Mouse (Mus musculus) embryonic fibroblast, embryonic 13.5 days (primary cell): ENCODE results near the gene Arl5c. TPM values are rescaled to one million over a fixed set of nuclear protein-coding genes. Genes with fewer than 3 reads are reported as not detected.

Source experiments
- H3K27ac ChIP-seq: 2 replicates; pipeline ENCODE4 v1.5.1; 2012; ENCODE audit warnings: low read length, control low read depth, inconsistent platforms; ENCODE audit not compliant: insufficient read depth
- H3K4me1 ChIP-seq: 2 replicates; pipeline ENCODE4 v1.6.1; 2011; ENCODE audit warnings: low read length; ENCODE audit not compliant: control insufficient read depth, insufficient read depth
- H3K4me3 ChIP-seq: 2 replicates; pipeline ENCODE4 v1.5.1; 2011; ENCODE audit warnings: mild to moderate bottlenecking, control low read depth, low read length; ENCODE audit not compliant: insufficient read depth
- CTCF ChIP-seq: IDR thresholded peaks from 2 replicates; pipeline ENCODE4 v1.5.1; 2011; ENCODE audit warnings: mild to moderate bottlenecking, control low read depth, low read length, moderate library complexity, borderline replicate concordance; ENCODE audit not compliant: insufficient read depth
- POLR2A ChIP-seq: IDR thresholded peaks from 2 replicates; pipeline ENCODE4 v1.6.1; 2011; ENCODE audit warnings: low read depth, mild to moderate bottlenecking, control low read depth, low read length, moderate library complexity
- polyA plus RNA-seq: library from polyadenylated mRNA; stranded (reverse); fragments of >200 nt; gene quantifications from 2 replicates; pipeline ENCODE4 v1.2.4, GENCODE M21; 2011; ENCODE audit warnings: low read depth; ENCODE audit not compliant: missing spikeins, insufficient read length

Gene Arl5c
- polyA plus RNA-seq, 1 experiment = 2.2 TPM

DNA sequence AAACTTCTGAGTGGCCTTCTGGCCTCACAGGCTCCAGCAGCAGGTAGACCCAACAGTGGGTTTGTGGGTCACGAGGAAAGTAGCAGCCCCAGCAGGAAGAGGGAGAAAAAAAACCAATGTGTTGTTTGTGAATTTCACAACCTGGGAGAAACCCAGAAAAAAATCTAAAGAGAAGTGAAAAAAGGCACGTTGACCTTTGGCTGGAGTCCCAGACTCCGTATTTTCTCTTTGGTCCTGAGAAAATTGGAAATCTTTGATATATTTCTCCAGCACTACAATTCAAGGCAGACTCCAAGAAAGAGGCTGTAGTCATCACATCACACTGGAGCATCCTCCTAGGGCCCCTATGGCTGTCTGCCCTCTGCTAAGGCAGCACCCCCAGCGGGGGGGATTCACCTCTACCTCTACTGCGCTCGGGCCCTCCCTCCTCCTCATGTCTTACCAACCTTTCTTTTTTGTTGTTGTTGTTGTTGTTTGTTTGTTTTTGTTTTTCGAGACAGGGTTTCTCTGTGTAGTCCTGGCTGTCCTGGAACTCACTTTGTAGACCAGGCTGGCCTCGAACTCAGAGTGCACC lies 1.5 kb upstream of the Arl5c start:
- TF ChIP-seq POLR2A (no peak), CTCF (no peak)

GRCm38 (mm10) chr11:97996691-97997090 lies 710 bp upstream of the Arl5c start:
- no peaks in the 10 kb centered on the region for H3K4me1 ChIP-seq
- H3K27ac ChIP-seq = no peak overlapping the region
- H3K4me3 ChIP-seq = no peak overlapping the region
- TF ChIP-seq POLR2A = no peak
- TF ChIP-seq CTCF = no peak

More for the DNA sequence above, 1.5 kb upstream of the Arl5c start:
- Histone ChIP-seq H3K4me3 (no peak overlapping the region), H3K27ac (no peak overlapping the region), H3K4me1 (no peaks in the 10 kb centered on the region)

DNA sequence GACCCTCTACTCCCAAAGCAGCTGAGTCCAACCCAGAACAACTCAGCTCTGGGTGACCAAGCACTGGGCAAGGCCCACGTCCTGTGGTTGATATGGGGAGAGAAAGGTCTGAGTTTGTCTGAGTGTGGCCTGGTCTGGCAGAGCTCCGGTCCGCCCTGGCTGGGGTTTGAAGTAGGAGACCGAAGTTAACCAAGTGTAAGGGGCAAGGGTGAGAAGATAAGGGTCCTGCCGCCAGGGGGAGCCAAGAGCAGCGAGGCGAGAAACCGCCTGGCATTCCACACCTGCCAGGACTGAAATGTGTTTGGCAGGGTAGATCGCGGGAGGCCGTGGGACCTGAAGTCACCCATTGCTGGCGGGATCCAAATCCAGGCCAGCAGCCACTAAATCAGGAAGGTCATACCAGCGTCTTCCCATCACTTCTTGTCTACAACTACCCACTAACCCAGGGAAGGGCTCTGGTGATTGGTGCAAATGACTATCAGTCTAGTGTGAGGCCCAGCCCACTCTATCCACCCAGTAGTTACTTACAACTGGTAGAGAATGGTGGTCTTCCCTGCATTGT lies 1.4 kb downstream of the Arl5c start:
- Histone ChIP-seq H3K4me1 (peaks cover 3% of the 10 kb centered on the region; the same call in 1 of the 2 replicates), H3K4me3 (peak overlapping the region; percentile 45; the same call in 1 of the 2 replicates), H3K27ac (no peak overlapping the region)
- no peak for TF ChIP-seq POLR2A
- TF ChIP-seq CTCF = peak; percentile 53; the same call in 1 of the 2 replicates

DNA sequence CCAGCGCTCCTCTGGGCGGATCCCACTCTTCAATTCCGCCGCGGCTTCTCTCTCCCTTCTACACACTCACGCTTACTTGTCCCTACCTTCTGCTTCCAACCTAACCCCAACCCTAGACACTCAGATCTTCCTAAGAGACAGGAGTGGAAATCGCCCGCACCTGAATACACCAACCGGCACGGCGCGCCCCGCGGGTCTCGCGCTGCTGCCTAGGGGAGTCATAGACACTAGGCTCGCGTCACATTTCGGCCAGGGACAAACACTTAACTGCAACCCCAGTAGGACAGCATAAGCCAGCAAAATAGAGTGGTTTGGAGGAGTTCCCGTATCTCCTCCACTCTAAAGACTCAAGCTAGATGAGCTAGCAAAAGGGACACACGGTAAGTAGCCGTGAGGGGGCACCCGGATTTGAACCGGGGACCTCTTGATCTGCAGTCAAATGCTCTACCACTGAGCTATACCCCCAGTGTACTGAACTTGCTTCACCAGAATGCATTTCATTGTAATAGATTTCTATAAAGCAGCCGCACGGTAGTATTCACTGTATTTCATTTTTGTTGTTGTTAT lies 7.4 kb downstream of the Arl5c start:
- peaks cover 3% of the 10 kb centered on the region; the same call in 1 of the 2 replicates for H3K4me1 ChIP-seq
- TF ChIP-seq POLR2A (no peak), CTCF (no peak)
- peak overlapping the region; percentile 64 for H3K27ac ChIP-seq
- peak overlapping the region; percentile 96 for H3K4me3 ChIP-seq

DNA sequence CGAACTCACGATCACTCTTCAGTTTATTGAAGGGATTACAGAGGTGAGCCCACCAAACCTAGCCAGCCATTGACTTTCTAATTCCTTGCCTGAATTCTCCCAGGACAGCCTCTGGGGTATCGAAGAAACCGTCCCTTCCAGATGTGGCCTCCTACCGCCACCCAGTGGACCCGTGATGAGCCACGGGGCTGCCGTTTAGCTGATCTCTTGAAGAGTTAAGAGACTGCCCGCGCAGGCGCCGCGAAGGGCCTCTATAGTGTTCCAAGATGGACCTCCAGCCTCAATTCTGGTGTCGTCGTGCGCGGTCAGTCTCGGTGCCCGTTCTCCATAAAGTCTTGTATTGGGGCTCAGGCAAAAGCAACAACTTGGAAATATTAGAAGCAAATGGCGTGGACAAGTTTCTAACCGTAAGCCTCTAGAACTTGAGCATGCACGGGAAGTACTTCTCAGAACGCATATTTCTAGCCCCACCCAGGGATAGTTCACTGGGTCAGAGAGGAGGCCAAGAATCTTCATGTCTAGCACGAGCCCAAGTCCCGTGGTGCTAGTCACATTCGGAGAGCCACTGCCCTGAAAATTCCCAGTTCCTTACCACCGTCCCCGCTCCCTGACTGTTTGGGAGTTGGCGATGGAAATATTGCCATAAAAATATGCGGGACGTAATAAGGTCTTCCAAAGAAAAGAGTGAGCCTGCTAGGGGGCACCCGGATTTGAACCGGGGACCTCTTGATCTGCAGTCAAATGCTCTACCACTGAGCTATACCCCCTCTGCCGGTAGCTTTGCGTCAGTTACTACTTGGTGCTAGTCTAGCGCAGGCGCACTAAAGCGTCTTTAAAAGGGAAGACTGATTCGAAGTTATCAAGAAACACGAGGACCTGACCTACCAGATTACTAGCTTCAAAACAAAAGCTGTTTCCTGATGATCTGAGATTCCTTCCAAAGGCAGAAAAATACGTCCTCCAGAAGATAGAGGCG lies 8.1 kb downstream of the Arl5c start:
- TF ChIP-seq POLR2A (peak; percentile 73), CTCF (peak; percentile 75)
- peak overlapping the region; percentile 66 for H3K27ac ChIP-seq
- peaks cover 3% of the 10 kb centered on the region; the same call in 1 of the 2 replicates for H3K4me1 ChIP-seq
- peak overlapping the region; percentile 96 for H3K4me3 ChIP-seq

DNA sequence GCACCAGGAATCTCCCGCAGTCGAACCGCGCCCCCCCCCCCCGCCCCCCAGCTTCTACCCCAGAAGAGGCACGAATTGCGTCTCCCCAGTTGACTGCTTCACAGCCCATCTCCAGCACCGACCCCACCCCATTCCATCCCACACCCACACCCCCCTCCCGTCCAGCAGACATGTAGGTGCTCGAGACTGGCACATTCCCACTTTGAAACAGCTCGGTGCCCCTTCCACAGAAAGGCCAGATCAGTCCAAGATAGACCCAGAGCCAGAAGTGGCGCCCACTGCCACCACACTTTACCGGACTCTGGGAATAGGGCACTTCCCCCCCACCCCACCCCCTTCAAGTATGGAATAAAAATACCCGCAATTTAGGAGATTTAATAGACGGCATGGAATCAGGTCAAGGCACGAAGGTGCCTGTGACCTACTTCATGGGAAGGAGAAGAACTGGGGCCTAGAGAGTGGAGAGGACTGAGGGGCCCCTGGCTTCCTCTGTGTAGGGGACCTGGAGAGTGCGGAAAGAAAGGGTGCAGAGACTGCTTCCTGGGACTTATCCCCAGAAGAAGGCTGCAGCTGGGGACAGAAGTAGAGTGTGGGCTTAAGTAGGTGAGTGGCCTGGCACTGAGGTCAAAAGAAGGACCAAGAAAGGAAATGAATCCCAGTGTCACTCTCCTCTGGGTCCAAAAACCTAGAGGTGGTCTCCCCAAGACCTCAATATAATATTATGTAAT lies 9.1 kb downstream of the Arl5c start:
- Histone ChIP-seq H3K27ac (no peak overlapping the region), H3K4me1 (peaks cover 3% of the 10 kb centered on the region; the same call in 1 of the 2 replicates), H3K4me3 (peak overlapping the region; percentile 51)
- TF ChIP-seq CTCF (no peak), POLR2A (no peak)

DNA sequence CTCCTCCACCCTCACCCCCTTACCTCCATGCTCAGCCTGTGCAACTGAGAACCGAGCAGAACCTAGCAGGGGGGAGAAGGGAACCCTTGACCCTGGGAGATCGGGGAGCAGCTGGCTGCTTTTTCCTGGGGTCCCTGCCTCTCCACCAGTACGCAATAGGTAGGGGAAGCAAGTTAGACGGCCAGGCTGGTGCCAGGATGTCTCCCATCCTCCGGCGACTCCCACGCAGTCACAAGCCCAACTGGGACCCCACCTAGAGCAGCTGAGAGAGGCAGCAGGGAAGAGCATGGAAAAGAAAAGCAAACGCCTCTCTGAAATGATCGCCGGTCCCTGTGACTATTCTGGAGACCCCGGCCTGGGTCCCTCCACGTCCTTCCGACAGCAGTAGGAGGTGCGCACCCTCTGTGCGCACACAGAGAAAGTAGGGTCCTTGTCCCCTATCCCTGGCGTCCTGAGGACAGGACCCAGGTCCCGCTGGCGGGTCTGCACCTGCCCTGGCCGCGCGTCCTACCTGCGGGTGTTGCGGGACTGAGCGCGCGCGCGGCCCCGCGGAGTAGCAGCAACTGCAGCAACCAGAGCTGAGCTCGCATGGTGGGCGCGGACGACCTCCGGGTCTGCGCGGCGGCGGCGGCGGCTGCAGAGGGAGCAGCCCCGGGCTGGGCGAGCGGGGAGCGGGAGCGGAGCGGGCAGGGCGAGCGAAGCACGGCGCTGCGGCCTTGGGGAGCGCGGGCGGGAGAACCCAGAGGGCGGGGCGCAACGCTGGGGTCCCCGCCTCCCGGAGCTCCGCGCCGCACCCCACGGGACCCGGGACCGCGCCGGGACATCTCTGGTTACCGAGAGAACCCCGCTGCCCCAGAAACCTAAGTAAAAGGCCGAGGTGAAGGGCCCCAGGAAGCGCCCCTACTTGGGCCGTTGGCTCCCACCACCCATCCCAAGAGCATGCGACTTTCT lies 10.0 kb downstream of the Arl5c start, which contains the start of gene Plxdc1:
Gene Plxdc1 (minus strand): TSS at position 718 of the 951 bp plus-strand sequence.
- TF ChIP-seq POLR2A = no peak
- Histone ChIP-seq H3K27ac (no peak within 1 kb of the TSS), H3K4me3 (peak within 1 kb of the TSS; percentile 51), H3K4me1 (peaks cover 3% of the 10 kb centered on the region; the same call in 1 of the 2 replicates)

- TF ChIP-seq POLR2A (no peak), CTCF (no peak)
- no peak overlapping the region for H3K4me3 ChIP-seq
Observed at GRCm38 (mm10) chr11:97983983-97984382, 12.0 kb downstream of the Arl5c start.

More at GRCm38 (mm10) chr11:97983983-97984382, 12.0 kb downstream of the Arl5c start:
- H3K27ac ChIP-seq = no peak overlapping the region
- H3K4me1 ChIP-seq = 0 out of 2 replicates have a peak, but pooled peaks cover 6% of the 10 kb centered on the region
